Mouse (Mus musculus): Measurements from ENCODE around the gene Calr3.

Calr3 gene

DNA sequence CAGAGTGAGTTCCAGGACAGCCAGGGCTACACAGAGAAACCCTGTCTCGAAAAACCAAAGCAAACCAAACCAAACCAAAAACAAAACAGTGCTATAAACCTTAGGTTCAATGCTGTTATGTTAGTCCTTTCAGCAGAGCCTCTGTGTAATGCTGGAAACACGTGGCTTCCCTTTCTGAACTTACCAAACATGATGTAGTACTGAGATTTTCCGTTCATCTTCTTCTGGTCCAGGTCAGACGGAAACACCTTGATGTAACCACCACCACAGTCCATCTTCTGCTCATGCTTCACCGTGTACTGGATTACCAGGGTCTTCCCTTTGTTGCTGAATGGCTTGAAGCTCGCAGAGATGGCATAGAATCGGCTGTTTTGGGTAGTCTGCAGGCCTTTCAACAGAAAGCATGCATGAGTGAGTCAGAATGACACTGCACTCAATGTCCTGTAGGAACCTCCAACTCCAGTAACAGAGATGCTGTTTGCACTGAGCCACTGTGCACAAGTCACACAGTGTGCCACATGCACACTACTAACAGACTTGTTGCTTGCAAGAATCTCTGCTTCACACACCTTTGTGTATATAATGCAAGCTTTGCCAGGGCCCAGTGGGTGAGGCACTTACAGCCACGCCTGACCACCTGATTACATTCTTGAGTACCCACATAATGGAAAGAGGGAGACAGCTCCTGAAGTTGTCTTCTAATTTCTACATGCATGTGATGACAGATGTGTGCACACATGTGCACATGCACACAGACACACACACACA lies 5.2 kb downstream of the Calr3 start:
- no peak for DNase-seq (ENCODE audit: low spot score in 2 of 2)

DNA sequence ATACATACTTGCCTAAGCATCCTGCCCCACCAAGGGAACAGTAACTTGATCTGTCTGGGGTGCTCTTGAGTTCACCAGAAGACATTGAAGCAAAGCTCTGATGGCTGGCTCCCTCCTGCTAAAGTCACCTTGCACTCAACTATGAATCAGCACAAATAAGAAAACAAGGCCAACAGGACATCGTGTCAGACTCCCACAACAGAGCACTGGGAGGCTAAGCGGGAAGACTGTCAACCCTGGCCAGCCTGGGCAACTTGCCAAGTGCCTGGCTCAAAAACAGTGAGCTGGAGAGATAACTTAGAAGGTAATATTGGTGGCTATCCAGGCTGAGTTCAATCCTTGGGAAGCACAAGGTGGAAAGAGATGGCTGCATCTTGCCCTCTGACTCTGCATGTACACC lies 8.7 kb downstream of the Calr3 start:
- DNase-seq (ENCODE audit: low spot score in 2 of 2): peak; percentile 35 to 46

DNA sequence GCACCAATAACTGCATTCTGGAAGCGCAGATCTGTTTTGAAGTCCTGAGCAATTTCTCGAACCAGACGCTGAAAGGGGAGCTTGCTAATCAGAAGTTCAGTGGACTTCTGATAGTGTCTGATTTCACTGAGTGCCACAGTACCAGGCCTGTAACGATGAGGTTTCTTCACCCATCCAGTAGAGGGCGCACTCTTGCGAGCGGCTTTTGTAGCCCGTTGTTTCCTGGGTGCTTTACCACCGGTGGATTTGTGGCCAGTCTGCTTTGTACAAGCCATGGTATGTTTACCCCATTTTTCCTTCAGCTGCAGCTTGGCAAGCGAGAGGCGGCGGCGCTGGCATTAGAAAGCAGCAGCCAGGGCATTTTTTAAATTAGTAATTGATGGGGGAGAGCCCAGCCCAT lies 14.0 kb downstream of the Calr3 start:
- no peak for DNase-seq (ENCODE audit: low spot score in 2 of 2)

DNA sequence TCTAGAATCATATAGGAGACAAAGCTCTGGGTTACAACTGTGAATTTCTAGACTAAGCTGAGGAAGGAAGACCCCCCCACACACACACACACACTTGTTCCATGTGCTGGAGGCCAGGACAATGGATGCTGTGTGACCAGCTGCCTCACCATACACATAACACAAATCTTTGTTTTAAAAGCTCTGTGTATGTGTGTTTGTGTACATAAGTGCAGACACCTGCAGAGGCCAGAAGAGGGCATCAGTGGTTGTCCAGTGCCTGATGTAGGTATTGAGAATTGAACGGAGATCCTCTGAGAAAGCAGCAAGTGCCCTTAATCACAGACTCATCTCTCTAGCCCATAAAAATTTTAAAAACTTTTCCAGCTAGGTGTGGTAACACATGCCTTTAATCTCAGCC lies 20.7 kb downstream of the Calr3 start:
- DNase-seq (ENCODE audit: low spot score in 2 of 2): no peak

DNA sequence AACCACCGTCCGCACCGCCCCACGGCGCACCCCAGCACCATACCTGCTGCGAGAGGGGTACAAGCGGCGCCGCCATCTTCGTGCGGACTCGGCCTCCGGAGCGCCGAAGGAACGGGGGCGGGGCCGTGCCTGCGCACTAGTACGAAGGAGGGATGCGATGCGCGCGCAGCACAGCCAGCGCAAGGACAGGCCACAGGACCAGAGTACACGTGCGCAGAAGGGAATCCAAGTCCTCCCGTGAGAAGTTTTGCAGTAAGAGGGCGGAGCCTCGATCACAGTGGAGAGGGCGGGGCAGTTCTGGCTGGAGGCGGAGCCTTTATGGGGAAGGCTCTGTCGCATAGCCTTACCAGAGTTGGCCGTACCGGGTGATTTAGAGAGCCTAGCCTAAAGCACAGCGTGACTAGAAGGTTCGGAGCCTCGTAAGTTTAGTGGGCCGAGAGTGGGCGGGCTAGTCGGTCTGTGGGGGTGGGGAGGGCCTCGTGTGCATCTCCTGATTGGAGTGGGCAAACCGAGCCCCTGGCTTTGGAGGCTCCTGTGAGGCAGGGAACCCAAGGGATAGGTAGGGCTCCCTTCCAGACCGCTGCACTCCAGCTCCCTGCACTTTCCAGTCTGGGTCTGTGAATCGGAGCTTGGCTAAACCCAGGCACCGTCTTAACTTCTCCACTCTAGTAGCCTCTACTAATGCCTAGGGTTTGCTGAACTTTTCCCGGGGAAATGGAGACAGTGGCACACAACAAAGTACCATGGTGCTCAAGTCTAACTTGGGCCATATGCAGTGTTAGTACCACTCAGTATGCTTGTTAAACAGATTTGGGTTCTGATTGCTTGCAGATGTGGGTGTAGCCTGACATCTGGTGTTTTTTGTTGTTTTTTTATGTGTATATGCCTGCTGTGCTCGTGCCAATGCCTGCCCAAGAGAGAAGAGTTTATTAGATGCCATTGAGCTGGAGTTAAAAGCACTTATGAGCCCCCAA lies 22.0 kb downstream of the Calr3 start, which contains the start of gene Eps15l1:
TSS of gene Eps15l1 (minus strand) at position 99 of the 974 bp plus-strand sequence.
- peak; percentile 96 to 98 for DNase-seq (ENCODE audit: low spot score in 2 of 2)

DNA sequence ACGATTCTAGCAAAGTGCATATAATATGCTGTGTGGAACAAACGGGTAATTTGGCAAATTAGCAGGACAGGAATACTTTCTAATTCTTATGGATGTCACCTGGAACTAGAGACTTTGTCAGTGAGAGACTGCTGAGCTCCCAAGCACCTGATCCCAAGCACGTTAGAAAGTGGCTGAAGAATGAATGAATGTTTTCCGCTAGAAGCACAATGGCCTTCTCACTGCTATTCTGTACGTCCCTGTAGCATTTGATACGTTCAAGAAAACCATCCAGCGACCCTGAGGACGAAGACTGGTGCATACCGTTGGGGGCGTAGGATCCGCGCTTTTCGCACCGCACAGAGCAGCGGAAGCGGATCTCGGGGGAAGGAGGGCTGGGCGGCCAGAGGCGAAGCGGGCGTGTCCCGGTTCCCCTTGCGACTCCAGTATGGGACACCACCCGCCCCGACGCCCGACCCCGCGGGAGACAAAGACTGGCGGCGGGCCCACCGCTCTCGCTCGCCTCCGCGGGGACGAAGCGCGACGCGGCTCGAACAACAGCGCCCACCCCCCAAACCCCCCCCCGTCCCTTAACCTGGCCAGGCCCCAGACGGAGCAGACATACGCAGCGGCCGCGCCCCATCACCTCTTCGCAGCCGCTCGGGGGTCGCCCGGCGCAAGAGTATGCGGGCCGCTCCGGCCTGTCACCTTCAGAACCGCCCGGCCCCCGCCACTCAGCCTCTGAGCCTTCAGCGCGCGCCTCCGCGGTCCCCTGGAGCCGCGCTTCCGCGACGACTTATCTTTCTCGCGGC lies 22.9 kb downstream of the Calr3 start:
- peak in 1 of 2 experiments; percentile 35 for DNase-seq (ENCODE audit: low spot score in 2 of 2)

DNA sequence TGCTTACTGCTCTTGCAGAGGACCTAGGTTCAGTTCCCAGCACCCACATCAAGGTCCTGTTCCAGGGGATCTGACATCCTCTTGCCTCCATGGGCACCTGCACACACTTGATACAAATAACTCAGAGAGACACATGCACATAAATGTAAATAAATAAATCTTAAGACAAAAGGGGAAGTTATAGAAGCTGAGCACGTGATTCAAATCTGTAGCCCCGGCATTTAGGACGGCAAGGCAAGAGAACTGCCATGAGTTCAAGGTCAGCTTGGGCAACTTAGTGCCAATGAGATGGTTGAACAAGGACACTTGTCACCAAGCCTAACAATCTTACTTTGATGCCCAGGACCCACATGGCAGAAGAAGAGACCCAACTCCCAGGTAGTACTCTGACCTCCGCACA lies 25.6 kb downstream of the Calr3 start:
- no peak for DNase-seq (ENCODE audit: low spot score in 2 of 2)

DNA sequence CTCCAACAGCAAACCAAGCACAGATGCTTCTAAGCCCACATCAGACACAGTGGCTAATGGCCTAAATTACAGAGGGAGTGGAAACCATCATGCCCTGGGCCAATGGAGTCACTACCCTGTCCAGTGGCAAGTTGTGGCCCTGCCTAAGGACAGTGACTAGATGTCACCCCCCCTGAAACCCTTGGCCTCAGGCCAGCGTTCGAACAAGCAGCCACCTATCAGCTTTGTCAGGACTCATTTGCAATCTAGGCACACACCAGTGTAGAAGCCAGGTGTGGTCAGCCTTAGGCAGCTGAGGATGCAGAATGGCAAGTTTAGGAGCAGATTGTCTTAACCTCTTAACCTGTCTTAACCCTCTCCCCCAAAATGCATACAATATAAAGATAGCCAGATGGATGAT lies 28.4 kb downstream of the Calr3 start:
- no peak for DNase-seq (ENCODE audit: low spot score in 2 of 2)

DNA sequence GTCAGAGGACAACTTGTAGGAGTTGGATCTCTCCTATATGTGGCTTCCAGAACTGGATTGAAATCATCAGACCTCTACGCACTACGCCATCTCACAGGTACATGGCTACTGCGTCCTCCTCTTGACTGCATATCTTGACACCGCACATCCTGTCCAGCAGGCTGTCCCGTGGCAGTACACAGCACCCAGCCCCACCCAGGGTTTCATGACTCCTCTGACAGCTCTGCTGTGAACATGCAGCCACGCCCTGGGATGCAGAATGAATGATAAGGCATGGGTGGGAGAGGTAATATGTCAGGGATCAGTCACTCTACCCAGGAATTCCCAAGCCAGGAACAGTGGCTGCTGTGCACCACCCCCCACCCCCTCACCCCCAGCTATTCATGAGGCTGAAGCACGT lies 29.8 kb downstream of the Calr3 start:
- no peak for DNase-seq (ENCODE audit: low spot score in 2 of 2)

DNA sequence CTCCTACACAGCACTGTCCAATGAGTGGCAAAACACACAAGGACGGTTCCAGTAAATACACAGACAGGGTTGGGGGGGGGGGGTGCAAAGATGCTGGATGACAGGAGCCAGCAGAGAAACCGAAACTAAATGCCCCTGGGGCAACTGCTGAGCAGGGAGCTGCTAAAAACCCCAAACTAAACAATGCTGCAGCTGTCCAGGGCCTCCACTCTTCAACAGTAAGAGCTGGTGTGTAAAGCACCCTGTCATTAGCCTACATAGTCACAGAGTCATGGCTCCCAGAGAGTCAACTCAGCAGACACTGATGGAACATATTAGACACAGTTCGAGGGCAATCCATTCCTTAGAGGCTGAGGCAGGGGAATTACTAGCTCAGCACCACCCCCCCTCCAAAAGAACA lies 34.2 kb downstream of the Calr3 start:
- no peak for DNase-seq (ENCODE audit: low spot score in 2 of 2)

DNA sequence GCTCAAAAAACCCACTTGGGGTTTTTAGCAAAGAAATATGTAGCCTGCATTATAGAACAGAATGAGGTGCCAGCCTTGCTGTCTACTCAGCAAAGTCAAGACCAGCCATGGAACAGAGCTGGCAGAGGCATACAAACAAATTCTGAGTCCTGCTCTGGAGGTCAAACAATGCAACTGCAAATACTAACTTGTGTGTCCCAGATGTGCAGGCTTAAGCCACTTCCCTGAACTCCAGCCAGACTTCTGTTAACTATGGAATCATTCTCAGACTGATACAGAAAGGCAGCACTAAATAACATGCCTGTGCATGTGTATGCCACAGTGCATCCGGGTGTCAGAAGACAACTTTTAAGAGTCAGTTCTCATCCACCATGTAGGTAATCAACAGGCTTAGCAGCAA lies 35.8 kb downstream of the Calr3 start:
- DNase-seq (ENCODE audit: low spot score in 2 of 2): no peak

DNA sequence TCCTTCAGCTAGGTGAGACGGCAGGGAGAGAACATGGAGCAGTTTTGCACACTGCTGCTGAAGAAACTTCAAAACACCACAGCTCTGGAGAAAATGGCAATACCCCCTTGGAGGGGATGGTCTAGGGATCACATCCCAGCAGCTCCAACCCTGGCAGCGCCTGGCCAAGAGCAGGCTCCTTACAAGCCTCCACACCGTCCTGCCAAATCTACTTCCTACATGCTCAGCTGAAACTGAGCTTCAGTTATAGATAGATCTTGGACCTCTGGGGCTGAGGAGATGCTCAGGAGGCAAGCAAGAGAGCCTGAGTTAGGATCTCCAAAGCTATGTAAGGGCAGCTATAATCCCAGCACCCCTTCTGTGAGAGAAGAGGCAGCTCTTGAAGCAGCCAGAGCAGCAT lies 40.7 kb downstream of the Calr3 start:
- DNase-seq (ENCODE audit: low spot score in 2 of 2): no peak

DNA sequence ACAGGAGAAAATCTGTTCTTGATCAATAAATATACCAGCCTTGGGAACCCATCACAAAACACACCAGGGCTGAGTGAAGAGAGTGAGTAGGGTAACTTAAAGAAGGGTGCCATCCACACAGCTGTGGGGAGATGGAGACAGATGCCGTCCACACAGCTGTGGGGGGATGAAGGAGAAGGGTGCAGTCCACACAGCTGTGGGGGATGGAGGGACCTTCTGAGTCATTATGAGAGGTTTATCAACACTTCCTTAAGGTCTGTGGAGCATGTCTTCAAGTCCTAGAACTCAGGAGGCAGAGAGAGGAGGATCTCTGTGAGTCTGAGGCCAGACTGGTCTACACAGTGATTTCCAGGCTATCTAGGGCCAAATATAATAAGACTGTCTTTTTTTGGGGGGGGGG lies 42.3 kb downstream of the Calr3 start:
- no peak for DNase-seq (ENCODE audit: low spot score in 2 of 2)

DNA sequence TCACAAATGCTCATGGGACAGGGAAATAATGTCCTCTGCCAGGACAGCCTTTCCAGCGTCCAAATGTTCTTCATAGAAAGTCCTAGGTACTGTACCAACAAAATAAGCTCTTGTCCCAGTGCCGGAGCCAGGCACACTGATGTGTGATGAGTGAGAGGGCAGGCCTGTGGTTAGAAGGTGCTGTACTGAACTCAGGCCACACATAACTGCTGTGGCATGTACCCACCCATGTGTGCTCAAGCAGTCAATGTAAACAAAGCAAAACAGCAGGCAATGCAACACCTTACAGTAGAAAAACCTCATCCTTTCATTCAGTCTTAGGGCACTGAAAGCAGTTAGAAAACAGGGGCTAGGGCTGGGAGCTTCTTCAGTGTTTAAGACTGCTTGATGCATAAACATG lies 57.9 kb downstream of the Calr3 start:
- no peak for DNase-seq (ENCODE audit: low spot score in 2 of 2)

DNA sequence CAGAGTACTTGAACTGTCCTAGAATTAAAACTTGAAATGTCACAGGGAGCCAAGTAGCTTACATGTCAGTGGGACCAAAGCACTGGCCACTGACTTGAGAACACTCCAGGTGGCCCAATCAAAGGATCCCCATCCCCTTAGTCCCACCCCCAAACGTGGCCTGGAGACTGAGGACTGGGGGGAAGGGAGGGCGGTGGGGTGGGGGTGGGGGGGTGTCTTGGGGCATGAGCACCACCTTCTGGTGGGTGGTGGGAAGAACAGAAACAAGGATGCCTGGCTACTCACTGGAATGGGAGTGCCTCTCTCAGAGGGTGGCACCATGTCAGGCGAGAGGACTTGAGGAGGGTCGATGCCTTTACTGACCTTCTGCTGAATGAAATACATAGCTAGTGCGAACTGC lies 61.3 kb downstream of the Calr3 start:
- no peak for DNase-seq (ENCODE audit: low spot score in 2 of 2)

DNA sequence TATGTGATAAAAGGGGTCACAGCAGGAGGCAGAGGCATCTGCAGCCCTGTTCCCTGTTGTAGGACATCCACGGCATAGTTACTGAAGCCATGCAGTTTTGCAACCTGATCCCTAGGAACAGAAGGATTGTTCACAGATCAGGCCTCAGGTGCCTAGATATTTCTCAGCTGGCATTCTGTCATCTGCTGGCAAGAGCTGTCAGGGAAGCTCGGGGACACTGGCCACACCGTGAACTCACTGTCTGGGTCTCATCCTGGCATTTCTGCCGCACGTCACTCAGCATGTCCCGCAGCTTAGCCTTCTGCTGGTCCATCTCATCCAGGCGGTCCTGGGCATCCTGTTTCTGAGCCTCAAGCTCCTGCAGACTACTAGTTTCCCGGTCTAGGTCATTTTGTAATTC lies 63.0 kb downstream of the Calr3 start:
- no peak for DNase-seq (ENCODE audit: low spot score in 2 of 2)

DNA sequence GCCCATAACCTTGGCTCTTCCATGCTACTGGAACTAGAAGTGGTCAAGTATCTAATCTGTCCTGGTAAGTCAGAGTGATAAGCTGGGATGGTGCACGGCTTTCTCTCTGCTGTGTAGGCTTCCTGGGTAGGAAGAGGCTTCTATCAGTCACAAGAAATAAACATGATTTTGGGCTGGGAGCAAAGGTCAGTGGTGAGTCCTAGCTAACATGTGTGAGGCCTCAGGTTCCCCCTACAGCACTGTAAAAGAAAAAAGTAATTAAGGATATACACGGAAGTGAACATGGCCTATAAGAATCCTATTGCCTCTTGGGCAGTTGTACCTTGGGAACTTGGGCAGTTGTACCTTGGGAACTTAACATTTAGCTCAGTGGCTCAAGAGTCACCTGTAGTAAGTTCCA lies 66.8 kb downstream of the Calr3 start:
- DNase-seq (ENCODE audit: low spot score in 2 of 2): no peak

DNA sequence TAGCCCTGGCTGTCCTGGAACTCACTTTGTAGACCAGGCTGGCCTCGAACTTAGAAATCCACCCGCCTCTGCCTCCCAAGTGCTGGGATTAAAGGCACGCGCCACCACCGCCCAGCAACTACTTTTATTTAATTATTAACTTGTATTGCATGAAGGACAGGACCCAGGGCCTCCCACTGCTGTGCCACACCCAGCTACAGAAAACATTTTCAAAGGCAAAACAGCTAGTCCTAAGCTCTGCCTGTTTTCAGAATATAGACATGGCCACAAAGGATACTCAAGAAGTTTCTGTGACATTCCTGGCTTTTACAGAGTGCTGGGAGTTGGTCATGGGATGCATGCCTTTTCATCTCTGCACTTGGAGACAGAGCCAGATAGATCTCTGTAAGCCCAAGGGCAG lies 67.4 kb downstream of the Calr3 start:
- no peak for DNase-seq (ENCODE audit: low spot score in 2 of 2)

DNA sequence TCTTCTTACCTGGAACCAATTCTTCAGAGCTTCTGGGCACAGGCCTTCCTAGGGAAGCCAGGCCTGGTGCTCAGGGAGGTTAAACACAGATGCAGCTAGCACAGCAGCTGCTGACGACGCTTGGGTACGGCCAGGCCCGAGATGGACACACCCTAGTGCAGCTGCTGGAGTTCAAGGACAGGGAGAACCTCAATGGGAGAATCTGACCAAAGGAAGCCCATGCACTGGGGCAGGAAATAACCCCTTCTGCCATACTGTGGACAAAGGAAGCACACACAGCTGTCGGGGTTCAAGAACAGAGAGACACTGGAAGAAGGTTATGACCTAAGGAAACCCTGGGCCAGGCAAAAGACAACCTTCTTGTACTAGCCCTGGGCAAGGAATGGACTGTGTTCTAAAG lies 68.5 kb downstream of the Calr3 start:
- no peak for DNase-seq (ENCODE audit: low spot score in 2 of 2)

Data from urinary bladder, adult 18-20 months (tissue).